Mouse (Mus musculus): Measurements from ENCODE around the gene U2af2. TPM values are rescaled to one million over a fixed set of nuclear protein-coding genes. Genes with fewer than 3 reads are reported as not detected.

The U2af2 gene
- polyA plus RNA-seq, 1 experiment, result 333 TPM

GRCm38 (mm10) chr7:5057804-5058203 is 4.1 kb upstream of the U2af2 start:
- H3K79me2 ChIP-seq (ENCODE audit: control insufficient read depth, insufficient read depth), result peaks cover 5% of the 10 kb centered on the region
- H3K27me3 ChIP-seq (ENCODE audit: control insufficient read depth, insufficient read depth, insufficient read length), result peaks cover 11% of the 10 kb centered on the region
- H3K4me3 ChIP-seq (ENCODE audit: insufficient read depth, poor library complexity, severe bottlenecking), result no peak overlapping the region
- H3K79me3 ChIP-seq (ENCODE audit: low read depth), result peaks cover 2% of the 10 kb centered on the region
- peaks cover under 1% of the 10 kb centered on the region for H3K36me3 ChIP-seq (ENCODE audit: control insufficient read depth, insufficient read depth)
- TF ChIP-seq FOSL1 (IDR thresholded peaks at IDR 0.05; ENCODE audit: insufficient read depth, low read length, poor library complexity, severe bottlenecking), result no peak
- TF ChIP-seq CTCF (IDR thresholded peaks at IDR 0.05; ENCODE audit: control insufficient read depth, insufficient read depth, insufficient read length), result no peak
- TF ChIP-seq USF1 (IDR thresholded peaks at IDR 0.05; ENCODE audit: low read depth), result no peak
- no peak for TF ChIP-seq MYOD1 (IDR thresholded peaks at IDR 0.05; ENCODE audit: control insufficient read depth, insufficient read length, low read depth)
- TF ChIP-seq MYOG (IDR thresholded peaks at IDR 0.05; ENCODE audit: control insufficient read depth, extremely low read depth, insufficient read length), result no peak
- no peak for TF ChIP-seq MAX (IDR thresholded peaks at IDR 0.05)
- TF ChIP-seq CEBPB (IDR thresholded peaks at IDR 0.05; ENCODE audit: low read depth), result no peak
- no peak overlapping the region for H3ac ChIP-seq (ENCODE audit: control insufficient read depth, insufficient read length, low read depth)

GRCm38 (mm10) chr7:5058631-5059030 is 3.3 kb upstream of the U2af2 start:
- H3K4me3 ChIP-seq (ENCODE audit: insufficient read depth, poor library complexity, severe bottlenecking), result no peak overlapping the region
- peaks cover 11% of the 10 kb centered on the region for H3K27me3 ChIP-seq (ENCODE audit: control insufficient read depth, insufficient read depth, insufficient read length)
- H3ac ChIP-seq (ENCODE audit: control insufficient read depth, insufficient read length, low read depth), result no peak overlapping the region
- H3K79me3 ChIP-seq (ENCODE audit: low read depth), result peaks cover 10% of the 10 kb centered on the region
- peaks cover 6% of the 10 kb centered on the region for H3K36me3 ChIP-seq (ENCODE audit: control insufficient read depth, insufficient read depth)
- no peak for TF ChIP-seq USF1 (IDR thresholded peaks at IDR 0.05; ENCODE audit: low read depth)
- no peak for TF ChIP-seq CTCF (IDR thresholded peaks at IDR 0.05; ENCODE audit: control insufficient read depth, insufficient read depth, insufficient read length)
- TF ChIP-seq MAX (IDR thresholded peaks at IDR 0.05), result no peak
- H3K79me2 ChIP-seq (ENCODE audit: control insufficient read depth, insufficient read depth), result peaks cover 14% of the 10 kb centered on the region

GRCm38 (mm10) chr7:5059421-5059820 is 2.5 kb upstream of the U2af2 start:
- Histone ChIP-seq H3K27me3 (ENCODE audit: control insufficient read depth, insufficient read depth, insufficient read length) (peaks cover 11% of the 10 kb centered on the region), H3K79me2 (ENCODE audit: control insufficient read depth, insufficient read depth) (peaks cover 22% of the 10 kb centered on the region), H3ac (ENCODE audit: control insufficient read depth, insufficient read length, low read depth) (no peak overlapping the region), H3K36me3 (ENCODE audit: control insufficient read depth, insufficient read depth) (peaks cover 6% of the 10 kb centered on the region), H3K79me3 (ENCODE audit: low read depth) (peaks cover 18% of the 10 kb centered on the region), H3K4me3 (ENCODE audit: insufficient read depth, poor library complexity, severe bottlenecking) (no peak overlapping the region)
- TF ChIP-seq FOSL1 (IDR thresholded peaks at IDR 0.05; ENCODE audit: insufficient read depth, low read length, poor library complexity, severe bottlenecking), result no peak
- TF ChIP-seq CEBPB (IDR thresholded peaks at IDR 0.05; ENCODE audit: low read depth), result no peak
- no peak for TF ChIP-seq MYOD1 (IDR thresholded peaks at IDR 0.05; ENCODE audit: control insufficient read depth, insufficient read length, low read depth)
- no peak for TF ChIP-seq MAX (IDR thresholded peaks at IDR 0.05)
- no peak for TF ChIP-seq MYOG (IDR thresholded peaks at IDR 0.05; ENCODE audit: control insufficient read depth, extremely low read depth, insufficient read length)
- TF ChIP-seq CTCF (IDR thresholded peaks at IDR 0.05; ENCODE audit: control insufficient read depth, insufficient read depth, insufficient read length), result no peak
- TF ChIP-seq USF1 (IDR thresholded peaks at IDR 0.05; ENCODE audit: low read depth), result no peak

DNA sequence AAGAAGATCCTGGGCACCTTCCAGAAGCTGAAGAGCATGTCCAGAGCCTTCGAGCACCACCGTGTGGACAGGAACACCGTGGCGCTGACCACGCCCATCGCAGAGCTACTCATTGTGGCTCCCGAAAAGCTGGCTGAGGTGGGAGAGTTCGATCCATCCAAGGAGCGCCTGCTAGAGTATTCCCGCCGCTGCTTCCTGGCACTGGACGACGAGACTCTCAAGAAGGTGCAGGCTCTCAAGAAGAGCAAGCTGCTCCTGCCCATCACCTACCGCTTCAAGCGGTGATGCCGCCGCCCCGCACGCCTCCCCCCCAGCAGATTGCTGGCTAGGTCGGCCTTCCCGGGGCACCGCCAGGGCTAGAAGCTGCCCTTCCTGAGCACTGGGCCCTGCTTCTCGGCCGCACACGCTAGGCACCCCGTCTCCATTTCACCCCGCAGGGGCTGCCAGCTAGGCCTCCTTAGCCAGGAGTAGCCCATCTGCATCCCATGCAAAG is 1.7 kb upstream of the U2af2 start:
- Histone ChIP-seq H3K4me3 (ENCODE audit: insufficient read depth, poor library complexity, severe bottlenecking) (peak overlapping the region; percentile 75), H3K79me3 (ENCODE audit: low read depth) (peaks cover 25% of the 10 kb centered on the region), H3K36me3 (ENCODE audit: control insufficient read depth, insufficient read depth) (peaks cover 7% of the 10 kb centered on the region), H3ac (ENCODE audit: control insufficient read depth, insufficient read length, low read depth) (peak overlapping the region; percentile 94), H3K79me2 (ENCODE audit: control insufficient read depth, insufficient read depth) (peaks cover 30% of the 10 kb centered on the region), H3K27me3 (ENCODE audit: control insufficient read depth, insufficient read depth, insufficient read length) (peaks cover 11% of the 10 kb centered on the region)
- no peak for TF ChIP-seq FOSL1 (IDR thresholded peaks at IDR 0.05; ENCODE audit: insufficient read depth, low read length, poor library complexity, severe bottlenecking)
- TF ChIP-seq MAX (IDR thresholded peaks at IDR 0.05), result peak; percentile 64
- TF ChIP-seq MYOD1 (IDR thresholded peaks at IDR 0.05; ENCODE audit: control insufficient read depth, insufficient read length, low read depth), result no peak
- TF ChIP-seq USF1 (IDR thresholded peaks at IDR 0.05; ENCODE audit: low read depth), result no peak
- TF ChIP-seq MYOG (IDR thresholded peaks at IDR 0.05; ENCODE audit: control insufficient read depth, extremely low read depth, insufficient read length), result no peak
- TF ChIP-seq CEBPB (IDR thresholded peaks at IDR 0.05; ENCODE audit: low read depth), result no peak
- TF ChIP-seq CTCF (IDR thresholded peaks at IDR 0.05; ENCODE audit: control insufficient read depth, insufficient read depth, insufficient read length), result peak; percentile 86

- Histone ChIP-seq H3K4me3 (ENCODE audit: insufficient read depth, poor library complexity, severe bottlenecking) (peak overlapping the region; percentile 75), H3K79me2 (ENCODE audit: control insufficient read depth, insufficient read depth) (peaks cover 39% of the 10 kb centered on the region), H3ac (ENCODE audit: control insufficient read depth, insufficient read length, low read depth) (peak overlapping the region; percentile 93), H3K79me3 (ENCODE audit: low read depth) (peaks cover 34% of the 10 kb centered on the region), H3K27me3 (ENCODE audit: control insufficient read depth, insufficient read depth, insufficient read length) (peaks cover 7% of the 10 kb centered on the region), H3K36me3 (ENCODE audit: control insufficient read depth, insufficient read depth) (peaks cover 14% of the 10 kb centered on the region)
- TF ChIP-seq CTCF (IDR thresholded peaks at IDR 0.05; ENCODE audit: control insufficient read depth, insufficient read depth, insufficient read length), result peak; percentile 18
- TF ChIP-seq MYOD1 (IDR thresholded peaks at IDR 0.05; ENCODE audit: control insufficient read depth, insufficient read length, low read depth), result no peak
These were observed 784 bp upstream of the U2af2 start for GRCm38 (mm10) chr7:5060944-5061773.
